Mouse (Mus musculus) hindbrain, embryonic 12.5 days (tissue): Measurements from ENCODE around the gene Lhfpl3. TPM values are rescaled to one million over a fixed set of nuclear protein-coding genes. Genes with fewer than 3 reads are reported as not detected.
"Not testable (repeated sequence)": the region's sequence is repeated elsewhere in the genome, so short reads cannot be mapped to it uniquely, and the experiment has no call there.

Experiments
- ATAC-seq: fragments of 200-750 bp; cut with Nextera tagmentation; 2 replicates; pipeline ENCODE4 v1.8.0; 2017; ENCODE audit warnings: moderate TSS enrichment; ENCODE audit not compliant: low FRiP score
- H3K27ac ChIP-seq: fragments of 300-500 bp; sonication (generic); 2 replicates; pipeline ENCODE4 v1.5.1; 2016; ENCODE audit warnings: mild to moderate bottlenecking
- H3K27me3 ChIP-seq: fragments of 300-500 bp; sonication (generic); 2 replicates; pipeline ENCODE4 v1.6.1; 2016; ENCODE audit warnings: mild to moderate bottlenecking
- H3K36me3 ChIP-seq: fragments of 300-500 bp; sonication (generic); 2 replicates; pipeline ENCODE4 v1.6.1; 2016; ENCODE audit warnings: mild to moderate bottlenecking
- H3K4me1 ChIP-seq: fragments of 300-500 bp; sonication (generic); 2 replicates; pipeline ENCODE4 v1.6.1; 2016
- H3K4me2 ChIP-seq: fragments of 300-500 bp; sonication (generic); replicated peaks from 2 replicates; pipeline ENCODE4 v1.6.1; 2016; ENCODE audit warnings: mild to moderate bottlenecking
- H3K4me3 ChIP-seq: fragments of 300-500 bp; sonication (generic); 2 replicates; pipeline ENCODE4 v1.5.1; 2016; ENCODE audit warnings: mild to moderate bottlenecking
- H3K9ac ChIP-seq: fragments of 300-500 bp; sonication (generic); 2 replicates; pipeline ENCODE4 v1.6.1; 2016; ENCODE audit warnings: mild to moderate bottlenecking, moderate library complexity
- H3K9me3 ChIP-seq: fragments of 300-500 bp; sonication (generic); replicated peaks from 2 replicates; pipeline ENCODE4 v1.6.1; 2016; ENCODE audit warnings: mild to moderate bottlenecking
- WGBS: fragments of 180-500 bp; shearing (Covaris S2); methylation state at CpG from one replicate; pipeline ENCODE4 v1.1.7; 2016; 5-methylcytosine and 5-hydroxymethylcytosine counted together
- polyA plus RNA-seq: library from polyadenylated mRNA; unstranded; fragments of >200 nt; fragmentation: Nextera tagmentation; extraction: Ambion mirVana; gene quantifications from 2 replicates; pipeline ENCODE4 v1.2.1, GENCODE M21; 2016

Gene Lhfpl3
- polyA plus RNA-seq: 2.0 and 2.6 TPM in 2 replicates

GRCm38 (mm10) chr5:22745885-22746532, at the start of gene Lhfpl3:
Gene Lhfpl3 (plus strand): TSS chr5:22746059.
- H3K4me3 ChIP-seq: peak within 1 kb of the TSS; percentile 62
- peak; percentile 90 for ATAC-seq
- peak within 1 kb of the TSS; percentile 82 for H3K4me2 ChIP-seq
- peak within 1 kb of the TSS; percentile 69 for H3K9ac ChIP-seq
- H3K4me1 ChIP-seq: peaks cover 13% of the 10 kb centered on the region; the same call in 1 of the 2 replicates
- no peaks in the 10 kb centered on the region for H3K9me3 ChIP-seq
- H3K36me3 ChIP-seq: no peaks in the 10 kb centered on the region
- WGBS: under 1% methylated on average over 41 of the region's 53 CpGs
- H3K27ac ChIP-seq: no peak within 1 kb of the TSS
- peaks cover 19% of the 10 kb centered on the region for H3K27me3 ChIP-seq

GRCm38 (mm10) chr5:22706271-22706670, 39.6 kb upstream of the Lhfpl3 start:
- H3K27me3 ChIP-seq, ATAC-seq, H3K4me2 ChIP-seq, H3K27ac ChIP-seq, H3K4me1 ChIP-seq, H3K36me3 ChIP-seq, H3K9ac ChIP-seq, H3K4me3 ChIP-seq, H3K9me3 ChIP-seq: not testable (repeated sequence)
- WGBS: 84% methylated on average over 4 of the region's 4 CpGs

- Histone ChIP-seq H3K9ac (peak overlapping the region; percentile 69), H3K9me3 (no peaks in the 10 kb centered on the region), H3K36me3 (no peaks in the 10 kb centered on the region), H3K27ac (no peak overlapping the region), H3K4me2 (peak overlapping the region; percentile 82), H3K4me1 (peaks cover 13% of the 10 kb centered on the region; the same call in 1 of the 2 replicates), H3K4me3 (peak overlapping the region; percentile 62), H3K27me3 (peaks cover 19% of the 10 kb centered on the region)
- WGBS: under 1% methylated on average over 10 of the region's 10 CpGs
- ATAC-seq: no peak; the same call in 1 of the 2 replicates
These were observed 352 bp upstream of the Lhfpl3 start for GRCm38 (mm10) chr5:22745529-22745884.

- Histone ChIP-seq H3K9me3 (no peaks in the 10 kb centered on the region), H3K4me2 (peak overlapping the region; percentile 82), H3K4me3 (peak overlapping the region; percentile 62), H3K36me3 (no peaks in the 10 kb centered on the region), H3K27me3 (peaks cover 19% of the 10 kb centered on the region), H3K9ac (peak overlapping the region; percentile 69), H3K4me1 (peaks cover 13% of the 10 kb centered on the region; the same call in 1 of the 2 replicates), H3K27ac (no peak overlapping the region)
- peak; percentile 21; the same call in 1 of the 2 replicates for ATAC-seq
- under 1% methylated on average over 20 of the region's 20 CpGs for WGBS
These were observed 718 bp downstream of the Lhfpl3 start for GRCm38 (mm10) chr5:22746533-22747021.

- Histone ChIP-seq H3K36me3 (no peaks in the 10 kb centered on the region), H3K27ac (no peak overlapping the region), H3K4me1 (peaks cover 13% of the 10 kb centered on the region; the same call in 1 of the 2 replicates), H3K27me3 (peaks cover 19% of the 10 kb centered on the region), H3K9ac (no peak overlapping the region), H3K4me3 (peak overlapping the region; percentile 62; the same call in 1 of the 2 replicates), H3K9me3 (no peaks in the 10 kb centered on the region), H3K4me2 (peak overlapping the region; percentile 82)
- WGBS: 8% methylated on average over 7 of the region's 7 CpGs
- ATAC-seq: no peak
These were observed 1.4 kb downstream of the Lhfpl3 start for GRCm38 (mm10) chr5:22747305-22747704.

- Histone ChIP-seq H3K36me3 (no peaks in the 10 kb centered on the region), H3K4me2 (no peak overlapping the region), H3K27ac (no peak overlapping the region), H3K9ac (no peak overlapping the region), H3K27me3 (no peaks in the 10 kb centered on the region), H3K4me3 (no peak overlapping the region), H3K9me3 (no peaks in the 10 kb centered on the region), H3K4me1 (no peaks in the 10 kb centered on the region)
- 47% methylated on average over 3 of the region's 3 CpGs for WGBS
- ATAC-seq: no peak
These were observed 11.4 kb downstream of the Lhfpl3 start for GRCm38 (mm10) chr5:22757261-22757660.

- no peak for ATAC-seq
- H3K36me3 ChIP-seq: no peaks in the 10 kb centered on the region
- no peaks in the 10 kb centered on the region for H3K4me1 ChIP-seq
- H3K9me3 ChIP-seq: no peaks in the 10 kb centered on the region
- 51% methylated on average over 1 of the region's 1 CpGs for WGBS
- H3K4me3 ChIP-seq: no peak overlapping the region
- no peak overlapping the region for H3K27ac ChIP-seq
- H3K9ac ChIP-seq: no peak overlapping the region
- H3K27me3 ChIP-seq: no peaks in the 10 kb centered on the region
- no peak overlapping the region for H3K4me2 ChIP-seq
These were observed 24.9 kb downstream of the Lhfpl3 start for GRCm38 (mm10) chr5:22770726-22771125.

- no peak overlapping the region for H3K9ac ChIP-seq
- H3K36me3 ChIP-seq: no peaks in the 10 kb centered on the region
- WGBS: 70% methylated on average over 1 of the region's 1 CpGs
- no peaks in the 10 kb centered on the region for H3K27me3 ChIP-seq
- H3K27ac ChIP-seq: no peak overlapping the region
- no peak overlapping the region for H3K4me2 ChIP-seq
- ATAC-seq: no peak
- no peaks in the 10 kb centered on the region for H3K9me3 ChIP-seq
- no peaks in the 10 kb centered on the region for H3K4me1 ChIP-seq
- H3K4me3 ChIP-seq: no peak overlapping the region
These were observed 49.5 kb downstream of the Lhfpl3 start for GRCm38 (mm10) chr5:22795361-22795760.

- ATAC-seq: no peak
- H3K9ac ChIP-seq: no peak overlapping the region
- H3K27ac ChIP-seq: no peak overlapping the region
- no peaks in the 10 kb centered on the region for H3K27me3 ChIP-seq
- no peaks in the 10 kb centered on the region for H3K36me3 ChIP-seq
- no peaks in the 10 kb centered on the region for H3K4me1 ChIP-seq
- 79% methylated on average over 4 of the region's 4 CpGs for WGBS
- H3K4me3 ChIP-seq: no peak overlapping the region
- no peaks in the 10 kb centered on the region for H3K9me3 ChIP-seq
- H3K4me2 ChIP-seq: no peak overlapping the region
These were observed 67.6 kb downstream of the Lhfpl3 start for GRCm38 (mm10) chr5:22813426-22813825.

- Histone ChIP-seq H3K4me3 (no peak overlapping the region), H3K9ac (no peak overlapping the region), H3K9me3 (peaks cover 4% of the 10 kb centered on the region; the same call in 1 of the 2 replicates), H3K4me1 (no peaks in the 10 kb centered on the region), H3K27me3 (no peaks in the 10 kb centered on the region), H3K36me3 (no peaks in the 10 kb centered on the region), H3K27ac (no peak overlapping the region), H3K4me2 (no peak overlapping the region)
- no peak for ATAC-seq
- 76% methylated on average over 3 of the region's 3 CpGs for WGBS
These were observed 84.1 kb downstream of the Lhfpl3 start for GRCm38 (mm10) chr5:22829822-22830450.

GRCm38 (mm10) chr5:22851572-22851971, 105.7 kb downstream of the Lhfpl3 start:
- no peak overlapping the region for H3K4me2 ChIP-seq
- H3K9ac ChIP-seq: no peak overlapping the region
- H3K36me3 ChIP-seq: no peaks in the 10 kb centered on the region
- no peaks in the 10 kb centered on the region for H3K4me1 ChIP-seq
- no peak for ATAC-seq
- 60% methylated on average over 14 of the region's 14 CpGs for WGBS
- H3K4me3 ChIP-seq: no peak overlapping the region
- no peak overlapping the region for H3K27ac ChIP-seq
- no peaks in the 10 kb centered on the region for H3K9me3 ChIP-seq
- no peaks in the 10 kb centered on the region for H3K27me3 ChIP-seq

GRCm38 (mm10) chr5:22853503-22853902, 107.6 kb downstream of the Lhfpl3 start:
- no peak for ATAC-seq
- no peaks in the 10 kb centered on the region for H3K27me3 ChIP-seq
- no peaks in the 10 kb centered on the region for H3K4me1 ChIP-seq
- no peak overlapping the region for H3K4me2 ChIP-seq
- H3K4me3 ChIP-seq: no peak overlapping the region
- no peaks in the 10 kb centered on the region for H3K9me3 ChIP-seq
- H3K27ac ChIP-seq: no peak overlapping the region
- WGBS: 97% methylated on average over 2 of the region's 2 CpGs
- no peaks in the 10 kb centered on the region for H3K36me3 ChIP-seq
- no peak overlapping the region for H3K9ac ChIP-seq
